Mouse (Mus musculus): Measurements from ENCODE around the gene Arhgef38. TPM values are rescaled to one million over a fixed set of nuclear protein-coding genes. Genes with fewer than 3 reads are reported as not detected.

Arhgef38 gene
- total and polyA plus RNA-seq, 2 experiments from 2014 or later: 0.06 to 0.22 TPM

- Histone ChIP-seq H3K9me3 (ENCODE audit: low read length) (no peaks in the 10 kb centered on the region), H3K27ac (ENCODE audit: low read depth, low read length) (no peak overlapping the region), H3K4me1 (ENCODE audit: insufficient read depth, low read length) (no peaks in the 10 kb centered on the region), H3K36me3 (ENCODE audit: insufficient read depth, low read length) (no peaks in the 10 kb centered on the region), H3K4me3 (ENCODE audit: low read depth, low read length) (no peak overlapping the region), H3K4me2 (ENCODE audit: low read depth, low read length, poor library complexity, severe bottlenecking) (no peak overlapping the region), H3K27me3 (ENCODE audit: insufficient read depth, low read length) (no peaks in the 10 kb centered on the region), H3K9ac (replicated peaks; ENCODE audit: low read length, poor library complexity, severe bottlenecking) (no peak overlapping the region)
- no peak for TF ChIP-seq CTCF (IDR thresholded peaks at IDR 0.05)
- DNase-seq (ENCODE audit: low spot score): no peak
- ATAC-seq (ENCODE audit: low FRiP score): no peak
- 68% methylated on average over 12 of the region's 12 CpGs for WGBS
Measured at GRCm38 (mm10) chr3:133176033-133176750, 58.6 kb downstream of the Arhgef38 start.

GRCm38 (mm10) chr3:133172291-133172690, 62.5 kb downstream of the Arhgef38 start:
- H3K4me2 ChIP-seq (ENCODE audit: low read depth, low read length, poor library complexity, severe bottlenecking): no peak overlapping the region
- no peak for TF ChIP-seq CTCF (IDR thresholded peaks at IDR 0.05)
- ATAC-seq (ENCODE audit: low FRiP score) (no peak), DNase-seq (ENCODE audit: low spot score) (no peak)
- no peaks in the 10 kb centered on the region for H3K4me1 ChIP-seq (ENCODE audit: insufficient read depth, low read length)
- H3K27ac ChIP-seq (ENCODE audit: low read depth, low read length): no peak overlapping the region
- no peak overlapping the region for H3K4me3 ChIP-seq (ENCODE audit: low read depth, low read length)
- WGBS: 91% methylated on average over 4 of the region's 4 CpGs
- no peak overlapping the region for H3K9ac ChIP-seq (replicated peaks; ENCODE audit: low read length, poor library complexity, severe bottlenecking)
- H3K9me3 ChIP-seq (ENCODE audit: low read length): no peaks in the 10 kb centered on the region
- no peaks in the 10 kb centered on the region for H3K27me3 ChIP-seq (ENCODE audit: insufficient read depth, low read length)
- no peaks in the 10 kb centered on the region for H3K36me3 ChIP-seq (ENCODE audit: insufficient read depth, low read length)

GRCm38 (mm10) chr3:133169737-133170136, 65.0 kb downstream of the Arhgef38 start:
- H3K27ac ChIP-seq (ENCODE audit: low read depth, low read length): no peak overlapping the region
- no peak overlapping the region for H3K4me2 ChIP-seq (ENCODE audit: low read depth, low read length, poor library complexity, severe bottlenecking)
- ATAC-seq (ENCODE audit: low FRiP score): no peak
- TF ChIP-seq CTCF (IDR thresholded peaks at IDR 0.05): no peak
- DNase-seq (ENCODE audit: low spot score): no peak
- WGBS: 75% methylated on average over 7 of the region's 7 CpGs
- no peaks in the 10 kb centered on the region for H3K4me1 ChIP-seq (ENCODE audit: insufficient read depth, low read length)
- H3K9me3 ChIP-seq (ENCODE audit: low read length): no peaks in the 10 kb centered on the region
- no peaks in the 10 kb centered on the region for H3K27me3 ChIP-seq (ENCODE audit: insufficient read depth, low read length)
- H3K4me3 ChIP-seq (ENCODE audit: low read depth, low read length): no peak overlapping the region
- no peaks in the 10 kb centered on the region for H3K36me3 ChIP-seq (ENCODE audit: insufficient read depth, low read length)
- H3K9ac ChIP-seq (replicated peaks; ENCODE audit: low read length, poor library complexity, severe bottlenecking): no peak overlapping the region

GRCm38 (mm10) chr3:133167550-133167949, 67.2 kb downstream of the Arhgef38 start:
- DNase-seq (ENCODE audit: low spot score): no peak
- Histone ChIP-seq H3K27ac (ENCODE audit: low read depth, low read length) (no peak overlapping the region), H3K4me3 (ENCODE audit: low read depth, low read length) (no peak overlapping the region), H3K4me2 (ENCODE audit: low read depth, low read length, poor library complexity, severe bottlenecking) (no peak overlapping the region), H3K36me3 (ENCODE audit: insufficient read depth, low read length) (no peaks in the 10 kb centered on the region), H3K9ac (replicated peaks; ENCODE audit: low read length, poor library complexity, severe bottlenecking) (no peak overlapping the region), H3K9me3 (ENCODE audit: low read length) (no peaks in the 10 kb centered on the region), H3K4me1 (ENCODE audit: insufficient read depth, low read length) (peaks cover 4% of the 10 kb centered on the region; the same call in 1 of the 2 replicates), H3K27me3 (ENCODE audit: insufficient read depth, low read length) (no peaks in the 10 kb centered on the region)
- WGBS: 85% methylated on average over 6 of the region's 6 CpGs
- no peak for ATAC-seq (ENCODE audit: low FRiP score)
- no peak for TF ChIP-seq CTCF (IDR thresholded peaks at IDR 0.05)

GRCm38 (mm10) chr3:133165130-133165529, 69.6 kb downstream of the Arhgef38 start:
- H3K4me3 ChIP-seq (ENCODE audit: low read depth, low read length): no peak overlapping the region
- H3K27me3 ChIP-seq (ENCODE audit: insufficient read depth, low read length): no peaks in the 10 kb centered on the region
- no peak overlapping the region for H3K4me2 ChIP-seq (ENCODE audit: low read depth, low read length, poor library complexity, severe bottlenecking)
- H3K4me1 ChIP-seq (ENCODE audit: insufficient read depth, low read length): peaks cover 4% of the 10 kb centered on the region; the same call in 1 of the 2 replicates
- WGBS: 33% methylated on average over 1 of the region's 1 CpGs
- no peak for TF ChIP-seq CTCF (IDR thresholded peaks at IDR 0.05)
- no peaks in the 10 kb centered on the region for H3K36me3 ChIP-seq (ENCODE audit: insufficient read depth, low read length)
- H3K9ac ChIP-seq (replicated peaks; ENCODE audit: low read length, poor library complexity, severe bottlenecking): no peak overlapping the region
- no peaks in the 10 kb centered on the region for H3K9me3 ChIP-seq (ENCODE audit: low read length)
- DNase-seq (ENCODE audit: low spot score) (no peak), ATAC-seq (ENCODE audit: low FRiP score) (no peak)
- H3K27ac ChIP-seq (ENCODE audit: low read depth, low read length): no peak overlapping the region

- H3K27me3 ChIP-seq (ENCODE audit: insufficient read depth, low read length): no peaks in the 10 kb centered on the region
- DNase-seq (ENCODE audit: low spot score): no peak
Measured at GRCm38 (mm10) chr3:133163913-133164406, 70.8 kb downstream of the Arhgef38 start.

More at GRCm38 (mm10) chr3:133163913-133164406, 70.8 kb downstream of the Arhgef38 start:
- Histone ChIP-seq H3K36me3 (ENCODE audit: insufficient read depth, low read length) (no peaks in the 10 kb centered on the region), H3K9me3 (ENCODE audit: low read length) (no peaks in the 10 kb centered on the region), H3K9ac (replicated peaks; ENCODE audit: low read length, poor library complexity, severe bottlenecking) (no peak overlapping the region), H3K27ac (ENCODE audit: low read depth, low read length) (peak overlapping the region; percentile 59), H3K4me2 (ENCODE audit: low read depth, low read length, poor library complexity, severe bottlenecking) (no peak overlapping the region), H3K4me3 (ENCODE audit: low read depth, low read length) (no peak overlapping the region), H3K4me1 (ENCODE audit: insufficient read depth, low read length) (peaks cover 4% of the 10 kb centered on the region; the same call in 1 of the 2 replicates)
- ATAC-seq (ENCODE audit: low FRiP score): no peak
- WGBS: 81% methylated on average over 6 of the region's 6 CpGs
- TF ChIP-seq CTCF (IDR thresholded peaks at IDR 0.05): no peak
